Mouse (Mus musculus) skeletal muscle tissue, postnatal 0 days (tissue): Measurements from ENCODE around the gene Nkx2-2. TPM values are rescaled to one million over a fixed set of nuclear protein-coding genes. Genes with fewer than 3 reads are reported as not detected.

ENCODE experiments used
- polyA plus RNA-seq: library from polyadenylated mRNA; unstranded; fragments of >200 nt; fragmentation: Nextera tagmentation; extraction: Ambion mirVana; gene quantifications from 2 replicates; pipeline ENCODE4 v1.2.1, GENCODE M21; 2015

The Nkx2-2 gene
- polyA plus RNA-seq, result 0.19 and 0.47 TPM in 2 replicates

GRCm38 (mm10) chr2:147193271-147194255 lies at the start of gene Nkx2-2:
Gene Nkx2-2, minus strand, starts transcription at chr2:147194243.

Other genes with a start within 250 kb of the Nkx2-2 start
- gene Xrn2, start 181.2 kb downstream of the Nkx2-2 start, polyA plus RNA-seq, result 29.2 and 29.5 TPM in 2 replicates
- not detected in 2 replicates for gene Nkx2-4, start 108.8 kb downstream of the Nkx2-2 start, polyA plus RNA-seq
- 0.19 and 0.50 TPM in 2 replicates for gene Pax1, start 167.7 kb upstream of the Nkx2-2 start, polyA plus RNA-seq